Mouse (Mus musculus): ENCODE data around the gene Lrcol1. TPM values are rescaled to one million over a fixed set of nuclear protein-coding genes. Genes with fewer than 3 reads are reported as not detected.

Lrcol1 gene
- total RNA-seq, 1 experiment from 2014 or later = not detected

DNA sequence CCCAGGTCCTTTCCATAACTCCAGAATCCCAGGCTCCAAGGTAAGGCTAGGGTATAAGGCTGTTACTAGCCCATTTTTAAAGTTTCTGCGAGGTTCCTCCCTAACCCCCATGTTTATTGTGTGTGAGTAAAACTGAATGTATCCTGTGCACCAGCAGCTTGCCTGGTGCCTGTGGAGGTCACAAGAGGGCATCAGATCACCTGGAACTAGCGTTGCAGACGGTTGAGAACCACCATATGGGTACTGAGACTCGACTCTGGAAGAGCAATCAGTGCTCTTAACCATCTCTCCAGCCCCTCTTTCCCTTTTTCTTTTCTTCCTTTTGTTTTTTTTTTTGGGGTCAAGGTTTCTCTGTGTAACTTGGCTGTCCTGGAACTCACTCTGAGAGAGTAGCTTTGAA lies 35.3 kb downstream of the Lrcol1 start:
- ATAC-seq (ENCODE audit: extremely low read depth, insufficient number of reproducible peaks, low FRiP score, poor library complexity, severe bottlenecking) = no peak

DNA sequence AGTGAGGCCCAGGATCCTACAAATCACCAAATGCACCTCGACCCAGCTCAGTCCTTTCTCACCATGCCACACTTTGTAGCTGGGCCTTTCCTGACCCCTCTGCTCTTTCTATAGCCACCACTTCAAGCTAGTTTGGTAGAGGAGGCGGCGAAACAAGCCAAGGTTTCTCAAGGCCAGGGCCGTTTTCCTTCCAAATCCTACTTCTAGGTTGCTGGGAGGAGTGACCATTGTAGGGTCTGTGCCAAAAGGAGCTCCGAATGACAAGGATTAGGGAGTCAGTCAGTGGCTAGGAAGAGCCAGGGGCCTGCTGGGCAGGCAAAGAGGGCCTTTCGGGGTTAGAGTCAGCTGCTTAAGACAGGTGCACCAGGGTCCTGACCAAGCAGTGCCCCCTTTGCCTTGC lies 40.0 kb downstream of the Lrcol1 start:
- ATAC-seq (ENCODE audit: extremely low read depth, insufficient number of reproducible peaks, low FRiP score, poor library complexity, severe bottlenecking) = no peak

DNA sequence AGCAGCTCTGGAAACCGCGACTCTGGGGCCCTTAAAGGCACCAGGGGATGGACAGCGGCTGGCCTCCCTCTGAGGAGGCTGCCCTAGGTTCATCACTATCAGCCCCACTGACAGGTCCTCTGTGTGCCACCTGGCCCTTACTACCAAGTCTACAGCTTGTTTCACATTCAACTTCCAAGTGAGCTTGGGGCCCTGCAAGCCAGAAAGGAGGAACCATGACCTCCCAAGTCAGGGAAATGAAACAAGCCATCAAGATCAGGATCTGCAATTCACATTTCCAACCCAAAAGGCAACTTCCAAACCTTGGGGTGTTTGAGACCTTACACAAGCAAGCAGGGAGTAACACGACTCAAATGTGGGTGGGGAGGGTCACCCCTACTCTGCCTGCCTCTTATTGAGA lies 40.7 kb downstream of the Lrcol1 start:
- ATAC-seq (ENCODE audit: extremely low read depth, insufficient number of reproducible peaks, low FRiP score, poor library complexity, severe bottlenecking) = no peak

DNA sequence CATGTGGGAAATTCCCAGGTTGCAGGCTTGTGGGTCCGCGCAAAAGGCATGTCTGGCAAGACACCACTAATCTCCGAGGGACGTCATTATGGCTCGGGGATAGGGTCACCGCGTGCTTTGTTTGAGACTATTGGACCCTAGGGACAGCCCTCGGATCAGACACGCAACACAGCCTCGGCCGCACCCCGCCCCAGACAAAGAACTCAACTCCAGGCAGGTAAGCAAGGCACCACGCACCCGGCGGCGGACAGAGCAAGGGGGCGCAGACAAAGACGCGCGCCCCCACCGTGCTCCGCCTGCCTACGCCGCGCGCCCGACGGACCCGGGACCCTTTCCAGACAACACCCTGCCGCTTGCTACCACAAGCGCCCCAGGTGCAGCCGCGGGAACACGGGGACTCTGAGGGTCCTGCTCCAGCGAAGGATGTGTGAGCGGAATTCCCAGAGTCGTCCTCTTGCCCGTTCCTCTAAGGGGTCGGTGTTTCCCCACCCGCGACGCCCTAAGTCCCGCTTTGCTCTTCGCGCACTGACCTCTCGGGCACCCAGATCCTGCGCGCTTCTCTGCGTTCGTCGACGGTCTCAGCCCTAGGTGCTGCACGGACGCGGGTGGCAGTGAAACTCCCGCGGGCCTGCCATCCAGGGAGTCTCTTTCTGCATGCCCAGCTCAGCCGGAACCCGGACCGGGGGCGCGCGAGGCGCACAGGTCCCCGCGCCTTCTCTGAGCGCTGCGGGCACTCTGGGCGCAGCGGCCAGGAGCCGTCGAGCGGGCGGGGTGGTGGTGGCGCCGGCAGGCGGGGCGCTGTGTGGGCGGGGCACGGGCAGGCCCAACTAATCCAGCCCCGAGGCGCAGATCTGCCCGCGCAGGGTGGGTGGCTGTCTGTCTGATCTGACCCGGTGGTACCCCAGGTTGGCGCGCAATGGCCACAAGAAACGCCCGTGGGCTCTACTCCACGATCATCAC lies 42.1 kb downstream of the Lrcol1 start:
- no peak for ATAC-seq (ENCODE audit: extremely low read depth, insufficient number of reproducible peaks, low FRiP score, poor library complexity, severe bottlenecking)

DNA sequence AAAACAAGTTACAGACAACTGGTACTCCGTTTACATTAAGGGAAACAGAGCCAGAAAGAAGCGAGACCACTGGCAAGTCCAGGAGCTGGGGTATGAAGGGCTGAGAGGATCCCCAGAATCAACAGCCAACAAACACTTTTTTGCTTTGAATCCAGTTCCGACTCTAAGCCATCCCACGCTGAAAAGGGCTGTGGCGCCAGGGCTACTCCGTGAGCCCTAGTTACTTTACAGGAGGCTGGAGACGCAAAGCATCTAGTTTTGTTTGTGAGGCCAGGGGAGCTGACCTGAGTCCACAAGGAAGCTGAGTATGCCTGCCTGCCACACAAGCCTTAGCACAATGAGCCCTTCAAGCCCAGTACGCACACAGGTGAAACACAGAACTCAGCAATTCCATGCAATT lies 42.8 kb downstream of the Lrcol1 start:
- no peak for ATAC-seq (ENCODE audit: extremely low read depth, insufficient number of reproducible peaks, low FRiP score, poor library complexity, severe bottlenecking)

DNA sequence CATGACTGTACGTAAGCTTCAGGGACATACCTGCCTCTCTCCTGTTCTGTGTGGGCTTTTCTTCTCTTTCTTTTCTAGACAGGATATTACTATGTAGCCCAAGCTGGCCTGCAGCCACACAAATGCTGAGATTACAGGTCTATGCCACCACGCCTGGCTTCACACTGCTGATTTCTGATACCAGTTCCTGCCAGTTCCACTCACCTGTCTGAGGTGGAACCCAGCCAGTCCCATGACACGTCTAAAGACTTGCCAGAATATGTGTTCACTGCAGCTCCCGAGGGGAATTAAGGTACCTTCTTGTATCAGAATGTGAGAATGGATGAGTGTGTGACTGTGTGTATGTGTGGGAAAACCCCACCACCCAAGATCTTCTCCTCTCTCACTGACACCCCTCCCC lies 46.1 kb downstream of the Lrcol1 start:
- no peak for ATAC-seq (ENCODE audit: extremely low read depth, insufficient number of reproducible peaks, low FRiP score, poor library complexity, severe bottlenecking)

DNA sequence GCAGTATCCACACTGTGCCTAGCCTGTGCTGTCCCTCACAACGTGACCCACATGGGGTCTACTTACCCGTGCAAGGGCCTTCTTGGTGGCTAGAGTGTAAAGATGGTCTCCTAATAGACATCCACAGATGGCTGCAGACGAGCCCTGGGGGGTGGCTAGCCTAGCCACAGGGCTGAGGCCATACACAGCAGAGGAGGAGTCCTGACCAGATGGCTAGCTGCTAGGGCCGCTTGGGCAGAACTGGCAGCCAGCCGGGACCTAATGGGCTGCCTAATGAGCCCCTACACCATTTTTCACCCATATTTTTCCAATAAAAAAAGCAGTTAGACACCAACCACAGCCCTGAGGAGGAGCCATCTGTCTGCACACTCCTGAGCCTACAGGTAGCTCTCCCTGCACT lies 48.2 kb downstream of the Lrcol1 start:
- no peak for ATAC-seq (ENCODE audit: extremely low read depth, insufficient number of reproducible peaks, low FRiP score, poor library complexity, severe bottlenecking)

DNA sequence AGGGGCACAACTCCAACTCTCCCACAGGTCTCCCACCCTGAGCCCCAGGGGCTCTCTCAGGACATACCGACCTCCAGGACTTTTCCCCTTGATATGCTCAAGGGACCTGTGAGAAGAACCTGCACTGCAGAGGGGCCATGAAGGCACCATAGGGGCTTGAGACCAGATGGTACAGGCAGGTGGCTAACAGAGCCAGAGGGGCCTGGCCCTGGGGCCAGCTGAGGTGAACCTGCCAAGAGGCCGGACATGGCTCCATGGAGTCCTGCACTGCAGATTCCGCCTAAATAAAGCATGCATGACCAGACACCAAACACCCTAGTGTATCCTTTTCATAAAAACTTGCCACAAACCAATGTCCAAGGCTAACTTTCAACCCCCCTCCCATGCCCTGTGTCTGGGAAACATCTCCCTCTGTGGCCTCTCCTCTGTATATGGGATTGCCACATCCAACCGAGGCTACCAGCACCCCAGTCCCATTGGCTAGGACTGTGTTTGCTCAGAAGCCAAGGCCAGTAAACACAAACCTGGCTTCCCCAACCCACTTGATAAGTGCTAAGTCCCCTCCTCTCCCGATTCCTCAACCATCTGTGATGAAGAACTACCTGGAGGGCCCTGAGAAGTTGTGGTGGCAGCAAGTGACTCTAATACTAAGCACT lies 50.6 kb downstream of the Lrcol1 start:
- ATAC-seq (ENCODE audit: extremely low read depth, insufficient number of reproducible peaks, low FRiP score, poor library complexity, severe bottlenecking) = no peak

DNA sequence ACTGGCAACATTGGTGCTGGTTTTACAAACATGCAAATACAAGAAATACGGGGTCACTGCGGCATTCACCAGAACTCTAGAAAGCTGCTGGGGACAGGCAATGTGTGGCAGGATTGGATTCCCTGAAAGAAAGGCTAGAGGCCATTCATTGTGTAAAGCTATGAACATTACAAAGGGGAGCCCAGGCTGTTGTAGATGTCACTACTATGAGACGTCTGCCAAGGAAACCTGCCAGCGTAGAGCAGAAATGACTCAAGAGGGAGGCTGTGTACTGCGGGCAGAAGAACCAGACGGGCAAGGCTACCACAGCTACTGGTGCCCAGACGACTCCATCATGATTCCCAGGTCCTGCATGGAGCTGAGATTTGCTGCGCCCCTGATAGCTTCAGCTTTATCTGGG lies 56.6 kb downstream of the Lrcol1 start:
- no peak for ATAC-seq (ENCODE audit: extremely low read depth, insufficient number of reproducible peaks, low FRiP score, poor library complexity, severe bottlenecking)

DNA sequence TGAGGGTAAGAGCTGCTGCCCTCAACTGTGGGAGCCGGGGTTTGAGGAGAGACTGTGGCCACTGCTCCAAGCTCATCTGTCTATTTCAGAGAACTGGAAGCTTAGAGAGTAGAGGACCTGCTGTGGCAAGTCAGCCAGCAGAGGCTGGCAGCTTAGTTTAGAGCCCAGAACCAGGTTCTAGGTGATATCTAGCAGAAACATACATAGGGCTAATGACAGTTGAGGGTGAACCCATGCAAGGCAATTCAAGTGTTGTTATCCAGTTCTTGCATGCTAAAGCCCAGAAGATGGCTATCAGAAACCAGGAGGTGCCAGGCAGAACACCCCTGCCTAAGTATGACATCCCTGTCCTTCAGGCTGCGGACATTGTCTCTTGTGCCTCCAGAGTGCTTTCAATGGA lies 58.0 kb downstream of the Lrcol1 start:
- ATAC-seq (ENCODE audit: extremely low read depth, insufficient number of reproducible peaks, low FRiP score, poor library complexity, severe bottlenecking) = no peak

DNA sequence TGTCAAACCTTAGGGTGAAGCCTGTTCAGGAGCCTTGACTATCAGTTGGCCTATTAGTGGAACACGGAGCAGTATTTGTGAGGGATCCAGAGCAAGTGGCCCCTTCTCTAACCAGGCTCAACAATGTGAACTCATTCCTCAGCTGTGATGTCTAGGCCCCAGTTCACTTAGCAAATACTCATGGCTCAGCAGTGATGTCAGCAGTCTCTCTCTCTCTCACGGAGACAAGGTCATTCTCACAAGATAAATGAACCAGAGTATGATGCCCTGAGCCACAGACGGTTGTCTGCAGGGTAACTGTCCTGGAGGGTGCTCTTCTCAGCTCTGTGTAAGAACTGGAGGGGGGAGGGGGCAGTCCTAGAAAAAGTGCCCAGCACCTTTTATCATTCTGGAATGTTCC lies 59.4 kb downstream of the Lrcol1 start:
- no peak for ATAC-seq (ENCODE audit: extremely low read depth, insufficient number of reproducible peaks, low FRiP score, poor library complexity, severe bottlenecking)

Other genes starting within 250 kb of the Lrcol1 start
- gene Plcxd1, start 244.8 kb upstream of the Lrcol1 start, total RNA-seq (2017) = 0.12 and 0.49 TPM in 2 replicates
- 47.6 and 54.1 TPM in 2 replicates for gene Gtpbp6, start 236.5 kb upstream of the Lrcol1 start, total RNA-seq (2017)
- 8.1 and 10.4 TPM in 2 replicates for gene Zfp605, start 234.6 kb upstream of the Lrcol1 start, total RNA-seq (2017)
- gene Chfr, start 208.9 kb upstream of the Lrcol1 start, total RNA-seq (2017) = 111 and 115 TPM in 2 replicates
- gene Golga3, start 168.0 kb upstream of the Lrcol1 start, total RNA-seq (2017) = 40.0 and 46.7 TPM in 2 replicates
- gene Ankle2, start 113.7 kb upstream of the Lrcol1 start, total RNA-seq (2017) = 75.8 and 96.5 TPM in 2 replicates
- 29.3 and 32.0 TPM in 2 replicates for gene Pgam5, start 74.8 kb upstream of the Lrcol1 start, total RNA-seq (2017)
- 1.4 and 2.3 TPM in 2 replicates for gene Pxmp2, start 58.5 kb upstream of the Lrcol1 start, total RNA-seq (2017)
- 3.9 and 6.1 TPM in 2 replicates for gene Pole, start 58.4 kb upstream of the Lrcol1 start, total RNA-seq (2017)
- gene P2rx2, start 1.5 kb upstream of the Lrcol1 start, total RNA-seq (2017) = not detected in 2 replicates
- 21.2 and 28.4 TPM in 2 replicates for gene Fbrsl1, start 103.8 kb downstream of the Lrcol1 start, total RNA-seq (2017)
- 0.81 and 0.86 TPM in 2 replicates for gene Galnt9, start 199.6 kb downstream of the Lrcol1 start, total RNA-seq (2017)